Mouse (Mus musculus) gastrocnemius, postnatal 14 days (tissue): ENCODE measurements at regions not wholly inside any gene's neighbourhood (a gene's known extent, or its start where the extent isn't known, plus 50 kb on each side); places are given as distances from the start of the nearest gene placed in this dataset.
"Not testable (repeated sequence)": the region's sequence is repeated elsewhere in the genome, so short reads cannot be mapped to it uniquely, and the experiment has no call there.

Experiments
- DNase-seq: peaks from one replicate; pipeline ENCODE4 v3.0.0; 2021; ENCODE audit warnings: mixed read lengths
- intact Hi-C: fragments of 180-260 bp; cut with DNase I; formaldehyde crosslinking; loops from one replicate; pipeline ENCODE4 v1.15.1; 2025; ENCODE audit warnings: low total_unique reads

DNA sequence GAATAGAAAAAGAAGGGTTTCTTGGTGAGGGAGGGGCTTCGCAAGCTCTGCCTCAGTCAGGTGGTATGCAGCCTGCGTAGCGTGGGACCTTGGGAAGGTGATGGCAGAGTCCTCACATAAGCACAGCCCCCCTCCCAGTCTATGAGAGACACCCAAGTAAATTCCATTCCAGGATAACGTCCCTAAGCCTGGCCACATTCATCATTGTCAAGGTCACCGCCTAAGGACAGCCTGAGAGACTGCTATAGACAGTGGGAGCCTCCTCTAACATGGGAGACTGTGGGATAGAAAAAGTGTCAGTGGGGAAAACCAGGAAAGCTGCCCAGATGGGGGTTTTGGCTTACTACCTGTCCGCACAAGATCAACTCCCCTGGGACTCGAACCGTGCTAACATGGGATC, 195.5 kb downstream of the Tpra1 start:
- no peak for DNase-seq
- intact Hi-C loops, result no loop called here

DNA sequence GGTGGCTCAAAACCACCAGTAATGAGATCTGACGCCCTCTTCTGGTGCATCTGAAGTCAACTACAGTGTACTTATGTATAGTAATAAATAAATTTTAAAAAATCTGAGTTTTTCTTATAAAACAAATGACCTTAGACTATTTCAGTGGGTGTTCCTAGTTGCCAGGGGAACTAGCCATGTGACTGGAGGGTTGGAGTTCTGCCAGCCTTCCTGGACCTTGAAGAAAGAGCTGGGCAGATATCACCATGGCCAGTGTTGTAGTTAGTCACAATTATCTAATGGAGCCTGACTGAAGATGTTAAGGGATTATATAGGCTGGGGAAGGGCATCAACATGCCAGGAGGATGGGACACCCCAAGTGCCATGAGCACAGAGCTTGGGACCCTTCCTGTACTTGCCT, 217.2 kb downstream of the Tpra1 start:
- intact Hi-C loops, result no loop called here

GRCm38 (mm10) chr6:89121023-89121745, 219.1 kb downstream of the Tpra1 start:
- DNase-seq, result no peak
- intact Hi-C loops, result no loop called here

More for the DNA sequence above, 217.2 kb downstream of the Tpra1 start:
- no peak for DNase-seq

GRCm38 (mm10) chr6:89121746-89122070, 219.7 kb downstream of the Tpra1 start:
- DNase-seq, result no peak
- intact Hi-C loops, result no loop called here

DNA sequence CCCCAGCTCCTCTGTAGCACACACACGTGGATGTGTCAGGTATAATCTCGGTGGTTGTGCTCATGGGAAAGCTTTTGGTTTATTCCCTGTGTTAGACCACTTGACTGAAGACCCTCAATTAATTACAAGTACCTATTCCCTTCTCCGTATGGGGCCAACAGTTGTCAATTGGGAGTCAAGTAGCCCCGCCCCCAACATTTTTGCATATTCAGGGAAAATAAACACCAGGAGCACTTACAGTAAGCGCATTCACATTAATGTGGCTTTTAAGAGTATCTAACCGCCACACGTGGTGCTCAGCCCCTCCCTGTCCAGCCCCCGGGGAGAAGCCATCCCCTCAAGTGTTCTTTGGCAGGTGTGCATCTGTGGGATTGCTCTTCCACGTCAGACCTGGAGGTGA, 223.9 kb downstream of the Tpra1 start:
- intact Hi-C loops, result no loop called here
- no peak for DNase-seq

GRCm38 (mm10) chr6:89128141-89128540, 226.1 kb downstream of the Tpra1 start:
- DNase-seq, intact Hi-C loops: not testable (repeated sequence)

DNA sequence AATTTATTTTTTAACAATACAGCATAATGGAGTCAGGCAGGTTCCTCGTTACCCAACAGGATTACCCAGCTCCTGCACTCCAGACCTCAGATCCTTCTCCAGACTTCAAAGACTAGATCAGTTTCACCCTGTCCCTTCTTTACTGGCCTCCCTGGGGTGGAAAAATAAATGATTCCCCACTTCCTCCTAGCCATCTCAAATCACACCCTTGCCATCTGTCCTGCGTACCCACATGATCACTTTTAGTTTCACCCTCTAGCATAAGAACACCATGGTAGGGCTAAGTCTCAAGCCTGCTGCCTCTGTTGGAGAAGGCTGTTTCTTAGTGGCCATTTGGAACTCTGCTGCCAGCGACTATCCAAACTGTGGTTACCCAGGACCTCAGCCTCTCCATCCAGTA, 222.0 kb downstream of the Plxna1 start:
- intact Hi-C loops, result no loop called here
- DNase-seq, result no peak

GRCm38 (mm10) chr6:89153027-89153662, 209.3 kb downstream of the Plxna1 start:
- no peak for DNase-seq
- intact Hi-C loops, result no loop called here

GRCm38 (mm10) chr6:89157501-89157900, 204.9 kb downstream of the Plxna1 start:
- intact Hi-C loops, result no loop called here
- DNase-seq, result no peak

GRCm38 (mm10) chr6:89160051-89160450, 202.4 kb downstream of the Plxna1 start:
- DNase-seq, result no peak
- intact Hi-C loops, result no loop called here

DNA sequence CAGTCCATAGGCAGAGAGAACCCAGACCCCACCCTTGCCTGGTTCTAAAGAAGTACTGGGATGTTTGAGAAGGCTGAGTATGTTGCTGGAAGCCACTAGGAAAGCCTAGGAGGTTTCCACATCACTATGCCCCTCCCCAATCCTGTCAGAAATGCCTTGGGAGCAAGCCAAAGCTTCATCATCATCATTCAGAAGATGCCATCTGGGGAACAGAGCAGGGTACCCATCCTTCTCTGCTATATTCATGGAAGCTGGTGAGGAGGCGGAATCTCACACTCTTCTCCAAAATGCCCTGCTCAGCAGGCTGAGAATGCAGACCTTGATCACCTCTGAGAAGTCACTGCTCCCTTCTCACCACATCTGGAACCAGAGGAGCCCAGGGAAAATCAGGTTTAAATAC, 200.7 kb downstream of the Plxna1 start:
- intact Hi-C loops, result no loop called here
- no peak for DNase-seq

- intact Hi-C loops, result no loop called here
- no peak for DNase-seq
Observed at GRCm38 (mm10) chr6:89169520-89169919, 192.9 kb downstream of the Plxna1 start.

GRCm38 (mm10) chr6:89184920-89185319, 177.5 kb downstream of the Plxna1 start:
- intact Hi-C loops, result not testable (repeated sequence)

GRCm38 (mm10) chr6:89200514-89201284, 161.7 kb downstream of the Plxna1 start:
- intact Hi-C loops, DNase-seq: not testable (repeated sequence)

More at GRCm38 (mm10) chr6:89184920-89185319, 177.5 kb downstream of the Plxna1 start:
- not testable (repeated sequence) for DNase-seq

DNA sequence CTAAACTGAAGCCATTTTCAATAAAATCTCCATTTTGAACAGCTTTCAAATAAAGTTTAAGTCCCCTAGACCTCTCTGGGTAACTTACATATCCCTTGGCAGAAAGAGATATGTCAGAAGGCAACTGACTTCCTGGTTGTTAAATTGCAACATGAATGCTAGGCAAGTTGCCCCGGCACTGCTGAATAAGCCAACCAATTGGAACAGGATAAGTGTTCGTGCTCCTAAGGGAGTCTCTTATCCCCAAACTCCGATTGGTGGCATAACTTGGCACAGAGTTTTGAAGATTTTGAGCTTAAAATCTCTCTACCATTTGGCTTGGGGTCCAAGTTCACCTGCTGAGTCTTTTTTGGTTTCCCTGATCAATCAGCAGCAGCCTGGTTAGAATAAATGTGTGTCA, 147.4 kb downstream of the Plxna1 start:
- DNase-seq, result no peak
- intact Hi-C loops, result no loop called here

DNA sequence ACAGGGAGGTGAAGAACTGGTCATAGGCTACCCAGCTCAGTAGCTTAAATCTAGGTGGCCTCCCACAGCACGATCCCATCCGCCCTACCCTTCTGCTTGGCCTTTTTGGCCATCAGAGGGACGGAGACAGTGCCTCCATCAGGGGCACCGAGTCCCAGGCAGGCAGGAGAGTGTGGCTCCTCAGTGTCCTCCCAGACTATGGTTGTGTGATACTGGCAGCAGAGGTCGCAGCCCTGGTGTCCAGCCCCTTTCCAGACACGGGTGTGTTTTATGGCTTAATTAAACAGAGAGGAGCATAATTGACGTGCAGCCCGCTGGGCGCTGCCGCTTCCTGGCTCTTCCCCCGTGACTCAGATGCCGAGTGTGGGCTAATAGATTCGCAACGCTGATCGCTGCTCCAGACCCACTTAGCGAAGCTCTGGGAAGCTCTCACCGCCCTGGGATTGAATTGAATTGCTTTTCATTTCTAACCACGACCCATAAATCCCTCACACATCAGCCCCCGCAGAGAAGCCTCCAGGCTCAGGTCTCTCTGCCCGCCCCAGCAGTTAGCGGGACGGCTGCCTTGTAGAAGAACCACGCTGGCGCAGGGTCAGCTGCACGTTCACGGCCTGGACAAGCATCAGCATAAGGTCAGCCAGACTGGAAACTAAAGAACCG, 126.9 kb downstream of the Plxna1 start:
- peak; percentile 47 for DNase-seq
- intact Hi-C loops, result no loop called here

DNA sequence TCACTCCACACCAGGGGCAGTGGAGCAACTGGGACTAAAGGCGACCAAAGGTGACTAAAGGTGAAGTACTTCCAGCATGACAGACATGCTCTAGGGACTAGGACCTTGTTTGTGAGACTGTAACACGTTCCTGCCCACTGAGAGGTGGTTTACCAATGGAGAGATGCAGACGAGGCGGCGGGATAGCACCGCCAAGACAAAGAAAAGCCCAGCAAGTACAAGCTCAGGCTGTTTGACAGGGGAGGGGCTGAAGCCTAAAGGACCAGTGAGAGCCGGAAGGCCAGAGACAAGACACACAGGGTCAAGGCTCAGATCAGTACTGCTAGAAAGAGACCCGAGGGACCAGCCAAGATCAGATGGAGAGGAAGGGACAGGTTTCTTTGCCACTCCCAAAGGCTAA, 126.2 kb downstream of the Plxna1 start:
- intact Hi-C loops, result no loop called here
- no peak for DNase-seq

GRCm38 (mm10) chr6:89236892-89237646, 125.4 kb downstream of the Plxna1 start:
- DNase-seq, result no peak
- intact Hi-C loops, result no loop called here

- intact Hi-C loops, result no loop called here
- peak; percentile 33 for DNase-seq
Observed at GRCm38 (mm10) chr6:89238871-89239270, 123.5 kb downstream of the Plxna1 start.
